Mouse (Mus musculus): ENCODE results near the gene Rab3c.

Gene Rab3c

DNA sequence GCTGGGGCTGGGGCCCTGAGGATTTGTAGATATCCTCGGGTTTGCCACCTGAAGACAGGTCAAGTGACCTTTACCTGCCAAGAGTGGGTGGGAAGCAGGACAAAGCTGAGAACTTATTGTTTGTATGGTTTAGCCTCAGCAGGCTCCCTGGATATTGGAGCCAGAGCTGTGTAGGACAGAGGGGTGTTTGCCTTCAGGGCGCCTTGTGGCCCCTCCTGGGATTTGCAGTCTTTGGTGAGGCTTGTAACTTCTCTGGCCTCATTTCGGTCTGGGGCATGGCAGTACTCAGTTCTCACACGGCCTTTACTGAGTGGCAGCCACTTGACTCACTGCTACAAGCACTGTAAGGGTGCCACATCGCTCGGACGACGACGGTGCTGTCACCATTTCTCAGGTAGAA lies 261.0 kb downstream of the Rab3c start:
- DNase-seq (ENCODE audit: low read depth, low spot score): no peak

DNA sequence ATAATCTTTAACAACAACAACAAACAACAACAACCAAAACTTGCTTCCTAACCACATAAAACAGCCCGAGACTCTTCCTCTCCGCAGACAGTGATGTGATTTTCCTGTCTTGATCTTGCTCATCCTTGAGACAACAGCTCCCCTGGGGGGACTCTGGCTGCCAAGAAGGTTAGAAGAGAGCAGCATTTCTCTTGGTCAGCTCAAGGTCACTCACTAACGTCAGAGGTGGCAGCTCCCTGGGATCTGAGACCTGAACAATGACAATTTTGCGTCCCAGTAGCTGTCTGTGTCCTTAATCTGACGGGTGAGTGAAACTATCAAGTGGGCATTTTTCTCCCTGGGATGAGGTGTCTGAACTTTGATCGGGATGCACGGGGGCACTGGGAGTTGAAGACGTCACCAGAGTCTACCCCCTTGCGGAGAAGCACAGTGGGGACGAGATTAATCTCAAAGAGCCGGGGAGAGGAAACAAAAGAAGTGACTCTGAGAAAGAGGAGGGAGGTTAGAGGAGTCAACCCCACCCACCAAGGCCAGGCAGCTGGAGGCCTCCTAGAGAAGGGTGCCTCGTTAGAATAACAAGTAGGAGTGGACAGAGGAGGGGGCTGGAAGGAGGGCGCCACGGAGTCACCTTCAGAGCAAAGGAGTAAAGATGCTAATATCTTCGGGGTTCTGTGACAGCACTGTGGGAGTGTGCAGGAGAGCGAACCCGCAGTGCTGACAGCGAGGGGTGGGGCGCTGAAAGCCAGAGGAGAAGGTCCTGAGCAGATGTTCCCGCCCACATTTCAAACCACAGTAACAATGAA lies 261.7 kb downstream of the Rab3c start:
- DNase-seq (ENCODE audit: low read depth, low spot score): no peak

DNA sequence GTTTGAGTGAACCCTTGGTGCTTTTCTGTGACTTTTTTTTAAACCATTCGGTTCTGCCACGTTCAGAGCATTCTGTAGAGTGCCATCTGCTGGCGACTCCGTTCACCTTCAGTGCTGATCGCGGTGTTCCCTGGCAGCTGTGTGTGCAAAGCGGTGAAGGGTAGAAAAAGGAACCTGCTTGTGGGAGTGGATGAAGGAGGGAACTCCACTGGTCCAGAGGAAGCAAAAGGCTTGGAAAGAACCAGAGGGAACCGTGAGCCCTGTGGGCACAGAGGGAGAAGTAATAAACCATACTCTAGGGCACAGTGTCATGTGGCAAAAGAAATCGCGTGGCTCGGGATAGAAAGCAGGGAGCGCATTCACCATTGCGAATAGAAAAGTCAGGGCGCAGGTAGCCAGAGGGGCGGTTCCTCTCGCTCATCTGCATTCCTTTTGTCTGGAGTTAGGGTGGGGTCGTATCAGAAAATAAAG lies 262.3 kb downstream of the Rab3c start:
- no peak for DNase-seq (ENCODE audit: low read depth, low spot score)

DNA sequence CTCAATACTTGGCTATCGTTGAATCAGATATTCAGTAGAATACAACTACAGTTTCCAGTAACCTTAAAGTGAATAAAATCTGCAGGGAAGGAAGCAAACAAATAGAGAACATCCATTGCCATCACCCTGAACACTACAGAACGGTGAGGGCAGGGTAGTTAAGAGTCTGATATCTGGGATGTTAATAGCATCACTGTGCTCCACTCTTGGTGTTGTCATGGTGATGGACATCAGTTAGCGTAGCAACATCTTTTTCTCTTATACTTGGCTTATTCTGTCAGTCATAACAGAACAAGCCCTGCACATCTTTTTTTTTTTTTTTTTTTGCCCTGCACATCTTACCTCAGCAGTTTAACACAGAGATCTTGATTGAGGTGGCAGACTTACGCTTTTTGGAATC lies 268.8 kb downstream of the Rab3c start:
- no peak for DNase-seq (ENCODE audit: low read depth, low spot score)

DNA sequence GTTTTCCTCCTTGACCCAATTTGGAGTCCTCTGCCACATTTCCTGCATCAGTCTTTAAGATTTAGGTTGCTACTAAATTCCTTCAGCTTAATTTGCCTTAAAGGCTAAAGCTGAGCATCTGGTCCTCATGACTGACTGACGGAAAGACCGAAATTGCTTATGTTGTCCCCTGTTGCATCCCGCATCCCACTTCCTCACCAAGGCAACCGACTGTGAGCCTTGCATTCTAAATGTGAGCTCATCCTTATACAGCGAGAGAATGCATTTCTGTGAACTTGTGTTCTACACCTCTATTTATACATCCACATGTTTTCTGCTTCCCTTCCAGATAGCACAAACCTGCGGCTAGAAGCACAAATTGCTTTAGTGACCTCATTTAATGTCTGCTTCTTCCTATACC lies 269.9 kb downstream of the Rab3c start:
- DNase-seq (ENCODE audit: low read depth, low spot score): no peak

DNA sequence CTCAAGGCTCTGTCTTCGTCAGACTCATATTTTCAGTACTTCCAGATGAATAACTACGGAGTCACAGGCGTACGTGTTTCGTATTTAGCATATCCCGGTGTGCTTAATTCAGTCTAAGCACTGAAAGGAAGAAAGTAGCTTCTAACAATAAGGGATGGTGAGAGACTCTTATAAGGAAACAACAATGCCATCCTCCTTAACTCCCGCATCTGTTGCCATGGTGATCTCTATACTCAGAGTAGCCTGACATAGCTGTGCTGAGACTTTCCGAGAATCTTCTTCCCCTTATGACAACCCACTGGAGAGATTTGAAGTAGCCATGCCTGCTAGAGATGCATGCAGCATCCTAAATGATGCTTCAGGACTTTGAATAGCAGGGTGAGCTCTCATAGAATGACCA lies 272.3 kb downstream of the Rab3c start:
- DNase-seq (ENCODE audit: low read depth, low spot score): no peak

DNA sequence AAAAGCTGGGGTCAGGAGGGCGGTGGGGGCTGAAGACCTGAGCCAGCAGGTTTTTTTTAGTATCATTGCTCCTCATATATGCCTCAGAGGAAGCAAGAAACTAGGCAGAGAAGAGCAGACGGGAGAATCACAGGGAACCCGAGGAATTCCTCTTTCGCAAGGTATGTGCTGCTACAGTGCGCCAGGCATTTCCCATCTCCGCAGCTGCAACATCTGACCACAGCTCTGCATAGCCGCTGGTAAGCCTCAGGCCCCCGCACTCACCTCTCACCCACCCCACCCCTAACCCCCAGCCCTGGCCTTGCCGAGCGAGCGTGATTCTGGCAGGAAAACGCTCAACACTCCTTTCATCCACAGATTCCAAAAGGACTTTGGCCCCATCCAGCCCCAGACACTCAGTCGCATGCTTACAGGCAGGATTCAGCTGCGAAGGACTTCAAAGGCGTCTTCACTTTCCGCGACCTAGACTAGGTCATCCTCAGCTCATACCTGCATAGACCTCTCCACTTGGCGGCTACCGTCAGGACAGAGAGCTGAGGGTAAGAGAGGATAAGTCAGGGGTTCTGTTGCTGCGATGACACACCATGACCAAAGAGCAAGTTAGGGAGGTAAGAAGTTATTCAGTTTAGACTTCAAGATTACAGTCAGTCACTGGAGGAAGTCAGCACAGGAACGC lies 274.6 kb downstream of the Rab3c start:
- DNase-seq (ENCODE audit: low read depth, low spot score): no peak

All from c-Kit-negative CD71-positive TER-119-positive erythroid progenitor cells, embryonic 14.5 days (primary cell).